Mouse (Mus musculus): ENCODE results near the gene Ldlrap1.
"Not testable (repeated sequence)": the region's sequence is repeated elsewhere in the genome, so short reads cannot be mapped to it uniquely, and the experiment has no call there.

Gene Ldlrap1

GRCm38 (mm10) chr4:134767426-134768225, at the start of gene Ldlrap1:
TSS of gene Ldlrap1 (minus strand) at chr4:134768024.
- peak; percentile 43 for DNase-seq

GRCm38 (mm10) chr4:134814229-134814571, 46.4 kb upstream of the Ldlrap1 start:
- DNase-seq = no peak

GRCm38 (mm10) chr4:134813406-134814228, 45.8 kb upstream of the Ldlrap1 start:
- DNase-seq = no peak

- DNase-seq = no peak
Observed at GRCm38 (mm10) chr4:134804765-134805164, 36.9 kb upstream of the Ldlrap1 start.

- no peak for DNase-seq
Observed at GRCm38 (mm10) chr4:134802765-134803164, 34.9 kb upstream of the Ldlrap1 start.

- no peak for DNase-seq
Observed at GRCm38 (mm10) chr4:134802155-134802554, 34.3 kb upstream of the Ldlrap1 start.

GRCm38 (mm10) chr4:134800693-134801092, 32.9 kb upstream of the Ldlrap1 start:
- DNase-seq = no peak

GRCm38 (mm10) chr4:134800098-134800497, 32.3 kb upstream of the Ldlrap1 start:
- no peak for DNase-seq

GRCm38 (mm10) chr4:134799272-134799671, 31.4 kb upstream of the Ldlrap1 start:
- peak; percentile 71 for DNase-seq

- DNase-seq = no peak
Observed at GRCm38 (mm10) chr4:134798861-134799260, 31.0 kb upstream of the Ldlrap1 start.

GRCm38 (mm10) chr4:134797621-134798020, 29.8 kb upstream of the Ldlrap1 start:
- no peak for DNase-seq

GRCm38 (mm10) chr4:134796581-134797361, 28.9 kb upstream of the Ldlrap1 start:
- DNase-seq = no peak

- no peak for DNase-seq
Observed at GRCm38 (mm10) chr4:134795819-134796485, 28.1 kb upstream of the Ldlrap1 start.

- DNase-seq = not testable (repeated sequence)
Observed at GRCm38 (mm10) chr4:134794959-134795358, 27.1 kb upstream of the Ldlrap1 start.

- DNase-seq = peak; percentile 75
Observed at GRCm38 (mm10) chr4:134793213-134793956, 25.6 kb upstream of the Ldlrap1 start.

- no peak for DNase-seq
Observed at GRCm38 (mm10) chr4:134791731-134792130, 23.9 kb upstream of the Ldlrap1 start.

- no peak for DNase-seq
Observed at GRCm38 (mm10) chr4:134786946-134787345, 19.1 kb upstream of the Ldlrap1 start.

- DNase-seq = peak; percentile 58
Observed at GRCm38 (mm10) chr4:134784701-134785100, 16.9 kb upstream of the Ldlrap1 start.

GRCm38 (mm10) chr4:134779136-134779934, 11.5 kb upstream of the Ldlrap1 start:
- no peak for DNase-seq

- no peak for DNase-seq
Observed at GRCm38 (mm10) chr4:134776246-134776645, 8.4 kb upstream of the Ldlrap1 start.
